Mouse (Mus musculus) C2C12 (cell line): ENCODE measurements around the gene Celf2. TPM values are rescaled to one million over a fixed set of nuclear protein-coding genes. Genes with fewer than 3 reads are reported as not detected.
"Not testable (repeated sequence)": the region's sequence is repeated elsewhere in the genome, so short reads cannot be mapped to it uniquely, and the experiment has no call there.

Experiments used
- H3K27me3 ChIP-seq: one replicate; pipeline ENCODE4 v1.6.1; 2011; ENCODE audit not compliant: control insufficient read depth, insufficient read depth, insufficient read length
- H3K36me3 ChIP-seq: one replicate; pipeline ENCODE4 v1.6.1; 2011; ENCODE audit not compliant: control insufficient read depth, insufficient read depth
- H3K4me3 ChIP-seq: one replicate; pipeline ENCODE4 v1.5.1; 2011; ENCODE audit warnings: mild to moderate bottlenecking, control low read depth; ENCODE audit not compliant: poor library complexity, insufficient read depth, severe bottlenecking
- H3K79me2 ChIP-seq: one replicate; pipeline ENCODE4 v1.6.1; 2011; ENCODE audit not compliant: control insufficient read depth, insufficient read depth
- H3K79me3 ChIP-seq: one replicate; pipeline ENCODE4 v1.6.1; 2011; ENCODE audit warnings: low read depth, control low read depth
- H3ac ChIP-seq: one replicate; pipeline ENCODE3; 2011; ENCODE audit warnings: low read depth; ENCODE audit not compliant: control insufficient read depth, insufficient read length
- CEBPB ChIP-seq: IDR thresholded peaks from one replicate; pipeline ENCODE4 v1.6.1; 2011; ENCODE audit warnings: low read depth, mild to moderate bottlenecking, control low read depth, moderate library complexity
- CTCF ChIP-seq: IDR thresholded peaks from one replicate; pipeline ENCODE4 v1.5.1; 2011; ENCODE audit not compliant: control insufficient read depth, insufficient read depth, insufficient read length
- FOSL1 ChIP-seq: IDR thresholded peaks from one replicate; pipeline ENCODE4 v1.8.0; 2011; ENCODE audit warnings: mild to moderate bottlenecking, low read length; ENCODE audit not compliant: poor library complexity, insufficient read depth, severe bottlenecking
- MAX ChIP-seq: IDR thresholded peaks from one replicate; pipeline ENCODE4 v1.6.1; 2011; ENCODE audit warnings: mild to moderate bottlenecking, control low read depth
- MYOD1 ChIP-seq: IDR thresholded peaks from one replicate; pipeline ENCODE4 v1.6.1; 2011; ENCODE audit warnings: low read depth; ENCODE audit not compliant: control insufficient read depth, insufficient read length
- MYOG ChIP-seq: IDR thresholded peaks from one replicate; pipeline ENCODE4 v1.6.1; 2011; ENCODE audit not compliant: control insufficient read depth, insufficient read length; ENCODE audit errors: extremely low read depth
- USF1 ChIP-seq: IDR thresholded peaks from one replicate; pipeline ENCODE4 v1.6.1; 2011; ENCODE audit warnings: low read depth, mild to moderate bottlenecking, control low read depth, moderate library complexity
- polyA plus RNA-seq: library from polyadenylated mRNA; unstranded; fragments of >200 nt; fragmentation: generic; extraction: Trizol; gene quantifications from one replicate; pipeline ENCODE4 v1.2.1, GENCODE M21; 2012; ENCODE audit warnings: missing spikeins

Gene Celf2
- polyA plus RNA-seq, 1 experiment = 14.3 TPM

- H3ac ChIP-seq = no peak overlapping the region
- TF ChIP-seq CEBPB = no peak
- no peak for TF ChIP-seq CTCF
- TF ChIP-seq MYOD1 = no peak
- TF ChIP-seq MAX = no peak
- TF ChIP-seq USF1 = no peak
- TF ChIP-seq MYOG = no peak
- no peaks in the 10 kb centered on the region for H3K79me2 ChIP-seq
Observed at GRCm38 (mm10) chr2:6586122-6586681, 923.2 kb downstream of the Celf2 start.

DNA sequence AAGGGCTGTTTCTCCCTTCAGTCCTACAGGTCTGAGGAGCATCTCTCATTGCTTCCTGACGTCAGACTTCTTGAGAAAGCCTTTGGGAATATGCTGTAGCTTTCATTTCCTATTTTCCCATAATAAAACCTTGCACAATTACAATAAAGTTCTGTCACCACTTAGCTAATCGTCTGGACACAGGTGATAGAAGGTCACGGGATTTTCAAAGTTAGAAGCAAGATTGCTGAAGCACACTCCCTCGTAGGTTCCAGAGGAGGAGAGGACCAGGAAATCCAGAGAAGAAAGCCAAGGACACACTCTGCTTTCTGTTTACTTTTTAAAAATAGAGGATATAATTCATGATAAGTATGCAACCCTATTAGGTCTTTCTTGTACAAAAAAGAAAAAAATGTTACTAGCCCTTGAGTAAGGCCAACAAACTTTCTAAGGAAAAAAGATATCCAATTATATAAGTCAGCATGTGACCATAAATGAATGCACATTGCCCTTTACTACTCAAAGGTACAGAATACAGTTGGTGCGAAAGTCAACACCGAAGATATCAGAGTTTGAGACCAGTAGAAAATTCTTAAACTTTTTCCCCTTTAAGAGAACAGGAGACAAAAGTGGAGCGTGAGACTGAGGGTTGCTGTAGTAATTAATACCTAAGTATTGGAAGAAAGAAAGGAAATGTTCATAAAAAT is 924.2 kb downstream of the Celf2 start:
- TF ChIP-seq USF1 (no peak), MAX (no peak), MYOG (no peak), CTCF (no peak), MYOD1 (no peak), FOSL1 (no peak), CEBPB (no peak)
- Histone ChIP-seq H3K27me3 (no peaks in the 10 kb centered on the region), H3K79me3 (no peaks in the 10 kb centered on the region), H3K4me3 (no peak overlapping the region), H3K36me3 (no peaks in the 10 kb centered on the region), H3K79me2 (no peaks in the 10 kb centered on the region), H3ac (no peak overlapping the region)

More at GRCm38 (mm10) chr2:6586122-6586681, 923.2 kb downstream of the Celf2 start:
- H3K79me3 ChIP-seq = no peaks in the 10 kb centered on the region
- H3K4me3 ChIP-seq = no peak overlapping the region
- no peaks in the 10 kb centered on the region for H3K27me3 ChIP-seq
- no peaks in the 10 kb centered on the region for H3K36me3 ChIP-seq

- H3K27me3 ChIP-seq = no peaks in the 10 kb centered on the region
- no peaks in the 10 kb centered on the region for H3K79me2 ChIP-seq
- no peaks in the 10 kb centered on the region for H3K36me3 ChIP-seq
- no peak overlapping the region for H3ac ChIP-seq
- TF ChIP-seq MAX (no peak), CEBPB (no peak), CTCF (no peak), FOSL1 (no peak), USF1 (no peak), MYOG (no peak)
- H3K4me3 ChIP-seq = no peak overlapping the region
- H3K79me3 ChIP-seq = no peaks in the 10 kb centered on the region
Observed at GRCm38 (mm10) chr2:6582711-6583110, 926.7 kb downstream of the Celf2 start.

DNA sequence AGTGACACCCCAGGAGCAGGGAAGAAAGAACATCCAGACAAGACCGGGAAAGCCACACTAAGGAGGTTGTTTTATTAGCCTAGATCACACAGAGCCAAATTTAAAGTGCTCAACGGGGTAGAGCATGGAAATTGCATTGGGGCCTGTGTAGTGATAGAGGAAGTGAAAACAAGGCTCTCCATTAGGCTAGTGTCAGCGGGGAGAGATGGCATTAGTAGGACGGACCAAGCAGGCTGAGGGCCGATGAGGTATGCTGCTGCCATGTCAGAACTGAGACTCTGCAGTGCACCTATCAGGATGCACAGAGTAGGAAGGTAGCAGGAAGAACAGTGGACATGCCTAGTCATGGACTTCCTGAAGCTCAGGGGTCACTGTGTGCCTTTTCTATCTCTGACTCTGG is 929.3 kb downstream of the Celf2 start:
- TF ChIP-seq USF1 = no peak
- no peak for TF ChIP-seq FOSL1
- no peak for TF ChIP-seq MYOG
- TF ChIP-seq CEBPB = no peak
- TF ChIP-seq MAX = no peak
- no peak for TF ChIP-seq MYOD1
- TF ChIP-seq CTCF = no peak
- Histone ChIP-seq H3K79me3 (no peaks in the 10 kb centered on the region), H3ac (no peak overlapping the region), H3K79me2 (no peaks in the 10 kb centered on the region), H3K27me3 (no peaks in the 10 kb centered on the region), H3K4me3 (no peak overlapping the region), H3K36me3 (no peaks in the 10 kb centered on the region)

DNA sequence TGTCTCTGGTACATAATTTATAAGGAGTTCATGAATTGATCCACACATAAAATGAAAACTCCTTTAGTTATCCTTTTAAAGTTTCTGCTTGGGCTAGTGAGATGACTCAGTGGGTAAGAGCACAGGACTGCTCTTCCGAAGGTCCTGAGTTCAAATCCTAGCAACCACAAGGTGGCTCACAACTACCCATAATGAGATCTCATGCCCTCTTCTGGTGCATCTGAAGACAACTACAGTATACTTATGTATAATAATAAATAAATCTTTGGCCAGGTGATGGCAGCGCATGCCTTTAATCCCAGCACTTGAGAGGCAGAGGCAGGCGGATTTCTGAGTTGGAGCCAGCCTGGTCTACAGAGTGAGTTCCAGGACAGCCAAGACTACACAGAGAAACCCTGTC is 934.0 kb downstream of the Celf2 start:
- not testable (repeated sequence) for H3K27me3 ChIP-seq, H3K36me3 ChIP-seq, H3K4me3 ChIP-seq, H3K79me3 ChIP-seq, H3K79me2 ChIP-seq, H3ac ChIP-seq

DNA sequence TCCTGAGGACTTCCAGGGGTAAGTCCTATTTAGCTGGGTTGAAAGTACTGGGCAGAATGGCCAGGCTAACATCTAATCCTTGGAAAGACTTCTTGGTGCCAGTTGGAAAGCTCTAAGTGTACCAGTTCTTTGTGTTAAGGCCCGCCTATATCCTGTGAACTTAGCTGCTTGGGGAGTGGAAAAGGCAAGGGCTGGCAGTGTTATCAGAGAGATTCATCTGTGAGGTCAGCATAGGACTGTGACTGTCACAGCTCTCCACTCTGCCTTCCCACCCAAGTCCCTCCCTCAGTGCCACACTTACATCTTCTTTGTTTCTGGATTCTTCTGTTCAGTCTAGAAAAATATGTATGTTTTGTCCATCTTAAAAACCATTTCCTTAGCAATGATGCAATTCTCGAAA is 935.7 kb downstream of the Celf2 start:
- no peaks in the 10 kb centered on the region for H3K79me3 ChIP-seq
- no peaks in the 10 kb centered on the region for H3K79me2 ChIP-seq
- TF ChIP-seq MAX (no peak), USF1 (no peak), MYOD1 (no peak), FOSL1 (no peak), CEBPB (no peak), CTCF (no peak), MYOG (no peak)
- H3K36me3 ChIP-seq = peaks cover 3% of the 10 kb centered on the region
- no peak overlapping the region for H3K4me3 ChIP-seq
- no peak overlapping the region for H3ac ChIP-seq
- no peaks in the 10 kb centered on the region for H3K27me3 ChIP-seq
